Mouse (Mus musculus) lung, adult 2 months (tissue): ENCODE data around the gene Skiv2l. TPM values are rescaled to one million over a fixed set of nuclear protein-coding genes. Genes with fewer than 3 reads are reported as not detected.

Experiments
- DNase-seq: peaks from one replicate; pipeline ENCODE4 v3.0.0; 2022
- H3K4me1 ChIP-seq: fragments of 200-500 bp; 2 replicates; pipeline ENCODE4 v1.6.1; 2011; ENCODE audit warnings: low read length; ENCODE audit not compliant: control insufficient read depth, insufficient read depth
- H3K4me3 ChIP-seq: fragments of 200-500 bp; replicated peaks from 2 replicates; pipeline ENCODE3; 2011; ENCODE audit warnings: low read depth, mild to moderate bottlenecking, control low read depth, low read length; ENCODE audit errors: extremely low read depth
- CTCF ChIP-seq: fragments of 200-500 bp; IDR thresholded peaks from 2 replicates; pipeline ENCODE4 v1.5.1; 2011; ENCODE audit warnings: mild to moderate bottlenecking, low read length, control low read depth; ENCODE audit not compliant: insufficient read depth
- POLR2A ChIP-seq: fragments of 200-500 bp; IDR thresholded peaks from 2 replicates; pipeline ENCODE4 v1.6.1; 2011; ENCODE audit warnings: low read depth, mild to moderate bottlenecking, control low read depth, low read length, borderline replicate concordance; ENCODE audit errors: extremely low read depth
- WGBS: fragments of 180-500 bp; shearing (Covaris S2); methylation state at CpG from one replicate; pipeline ENCODE4 v1.1.7; 2018; 5-methylcytosine and 5-hydroxymethylcytosine counted together
- polyA plus RNA-seq: library from polyadenylated mRNA; depleted of rRNA; stranded (reverse); fragments of >200 nt; gene quantifications from 2 replicates; pipeline ENCODE4 v1.2.3, GENCODE M21; 2012

The Skiv2l gene
- polyA plus RNA-seq, 1 experiment, result 94.8 TPM

DNA sequence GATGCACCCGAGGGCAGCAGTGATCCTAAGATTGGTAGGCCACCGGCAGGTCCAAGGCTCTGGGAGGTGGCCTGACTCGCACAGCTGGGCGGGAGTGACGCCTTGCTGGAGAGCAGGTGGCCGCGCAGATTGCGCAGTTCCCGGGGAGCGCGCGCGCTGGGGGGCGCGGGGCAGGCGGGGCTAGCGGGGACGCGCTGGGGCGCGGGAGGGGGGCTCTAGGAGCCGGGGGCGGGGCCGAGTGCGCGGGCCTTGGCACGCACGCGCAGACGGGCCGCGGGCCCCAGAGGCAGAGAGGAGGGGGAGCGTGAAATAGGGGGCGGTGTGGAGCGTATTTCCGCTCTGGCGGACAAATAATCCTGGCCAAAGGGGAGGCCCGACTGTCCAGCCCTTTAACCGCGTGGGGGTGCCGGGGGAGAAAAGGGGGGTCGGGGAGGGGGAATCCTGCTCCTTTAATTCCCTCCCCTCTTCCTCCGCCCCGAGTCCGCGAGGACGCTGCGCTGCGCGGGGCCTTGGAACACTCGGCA lies 44.1 kb upstream of the Skiv2l start:
- 2% methylated on average over 46 of the region's 51 CpGs for WGBS
- DNase-seq, result peak; percentile 91
- H3K4me3 ChIP-seq, result peak overlapping the region; percentile 78
- TF ChIP-seq CTCF (no peak), POLR2A (peak; percentile 79; the same call in 1 of the 2 replicates)
- peaks cover 5% of the 10 kb centered on the region; the same call in 1 of the 2 replicates for H3K4me1 ChIP-seq

DNA sequence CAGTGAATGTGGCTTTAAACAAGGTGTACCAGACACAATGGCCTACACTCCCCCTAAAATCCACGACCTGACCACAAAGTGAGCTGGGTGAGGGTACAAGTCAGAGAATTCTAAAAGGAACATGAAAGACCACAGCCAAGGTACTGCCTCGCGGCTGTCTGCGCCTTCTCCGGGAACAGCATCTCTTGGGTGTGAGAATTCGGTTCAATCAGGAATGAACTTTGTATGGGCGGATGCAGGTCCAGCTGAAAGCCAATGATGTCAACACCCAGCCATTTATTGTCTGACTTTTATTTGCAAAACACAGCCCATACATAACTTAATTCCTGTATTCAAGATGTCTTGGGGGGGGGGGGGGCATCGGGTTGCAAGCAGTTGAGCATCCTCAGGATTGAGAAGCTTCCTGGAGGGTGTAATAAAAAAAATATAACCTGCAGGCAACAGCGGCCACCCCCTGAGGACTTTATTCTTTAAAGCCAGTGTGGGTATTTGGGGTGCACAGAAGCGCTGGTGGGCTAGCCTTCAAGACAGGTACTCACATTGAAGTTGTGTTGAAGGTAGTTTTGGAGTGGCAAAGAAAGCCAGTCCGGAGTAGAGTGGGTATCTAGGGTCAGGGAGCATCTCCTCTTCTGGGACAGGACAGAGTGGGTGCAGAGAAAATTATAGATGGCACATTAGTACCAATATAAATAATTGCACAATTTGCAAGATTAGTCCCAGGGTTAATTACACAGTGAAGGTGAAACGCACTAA lies 43.2 kb upstream of the Skiv2l start:
- H3K4me1 ChIP-seq, result peaks cover 5% of the 10 kb centered on the region; the same call in 1 of the 2 replicates
- 77% methylated on average over 12 of the region's 12 CpGs for WGBS
- TF ChIP-seq POLR2A (no peak), CTCF (no peak)
- DNase-seq, result no peak
- H3K4me3 ChIP-seq, result no peak overlapping the region

DNA sequence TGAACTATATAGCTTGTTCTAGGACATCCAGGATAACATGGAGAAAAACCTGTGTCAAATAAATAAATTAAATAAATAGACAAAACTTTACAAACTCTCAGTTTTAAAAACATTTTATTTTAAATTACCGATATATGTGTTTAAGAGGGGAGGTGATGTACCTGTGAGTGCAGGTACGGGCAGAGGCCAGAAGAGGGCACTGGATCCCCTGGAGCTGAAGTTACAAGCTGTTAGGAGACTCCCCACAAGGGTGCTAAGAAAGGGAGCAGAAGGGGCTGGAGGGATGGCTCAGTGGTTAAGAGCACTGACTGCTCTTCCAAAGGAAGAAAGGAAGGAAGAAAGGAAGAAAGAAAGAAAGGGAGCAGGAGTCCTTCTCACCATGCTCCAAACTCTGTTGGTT lies 41.4 kb upstream of the Skiv2l start:
- TF ChIP-seq POLR2A (no peak), CTCF (no peak)
- Histone ChIP-seq H3K4me1 (peaks cover 3% of the 10 kb centered on the region; the same call in 1 of the 2 replicates), H3K4me3 (no peak overlapping the region)
- DNase-seq, result no peak
- 91% methylated on average over 2 of the region's 2 CpGs for WGBS

DNA sequence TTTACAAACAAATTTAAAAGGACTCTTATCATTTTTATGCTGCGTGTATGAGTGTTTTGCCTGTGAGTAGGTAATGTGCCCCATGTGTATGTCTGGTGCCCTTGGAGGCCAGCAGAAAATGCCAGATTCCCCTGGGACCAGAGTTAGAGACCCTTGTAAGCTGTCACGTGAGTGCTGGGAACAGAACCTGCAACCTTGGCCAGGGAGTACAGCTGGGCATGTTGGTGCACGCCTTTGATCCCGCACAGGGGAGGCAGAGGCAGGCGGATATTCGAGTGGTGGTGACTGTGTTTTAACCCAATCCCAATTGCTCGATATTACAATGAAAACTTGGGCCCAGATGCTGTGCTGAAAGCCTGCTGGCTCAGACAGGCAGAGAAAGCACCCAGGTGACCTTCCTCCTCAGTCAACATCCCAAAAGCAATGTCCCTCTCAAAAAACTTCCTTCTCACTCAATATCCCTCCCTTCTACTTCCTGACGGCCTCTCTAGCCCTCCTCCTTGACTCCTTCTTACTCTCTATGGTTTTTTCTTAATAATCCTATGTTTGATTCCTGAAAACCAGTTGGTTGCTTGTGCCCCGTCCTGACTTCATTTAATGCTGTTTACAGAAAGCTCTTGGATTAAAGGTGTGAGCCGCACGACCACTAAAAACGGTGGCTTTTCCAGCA lies 40.2 kb upstream of the Skiv2l start:
- no peak for DNase-seq
- WGBS, result 87% methylated on average over 12 of the region's 12 CpGs
- peaks cover 1% of the 10 kb centered on the region; the same call in 1 of the 2 replicates for H3K4me1 ChIP-seq
- no peak overlapping the region for H3K4me3 ChIP-seq
- TF ChIP-seq CTCF, result no peak
- TF ChIP-seq POLR2A, result no peak

DNA sequence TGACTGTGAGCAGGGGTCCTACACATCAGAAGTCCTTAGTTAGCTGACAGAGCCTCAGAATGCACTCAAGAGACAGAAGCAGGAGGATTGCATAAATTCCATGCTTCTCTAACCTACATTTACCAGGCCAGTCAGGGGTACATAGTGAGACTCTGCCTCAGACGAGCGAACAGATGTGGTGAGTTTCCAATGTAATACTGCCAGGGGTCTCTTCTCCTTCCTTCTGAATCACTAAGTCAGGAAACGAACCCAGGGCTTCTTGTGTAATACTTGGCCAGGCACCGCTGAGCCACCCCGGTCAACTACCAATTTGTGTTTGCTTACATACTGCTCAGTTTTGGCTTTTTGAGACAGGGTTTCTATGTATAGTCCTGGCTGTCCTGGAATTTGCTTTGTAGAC lies 37.9 kb upstream of the Skiv2l start:
- H3K4me3 ChIP-seq, result no peak overlapping the region
- DNase-seq, result no peak
- TF ChIP-seq POLR2A (no peak), CTCF (no peak)
- WGBS, result 80% methylated on average over 5 of the region's 5 CpGs
- H3K4me1 ChIP-seq, result no peaks in the 10 kb centered on the region

DNA sequence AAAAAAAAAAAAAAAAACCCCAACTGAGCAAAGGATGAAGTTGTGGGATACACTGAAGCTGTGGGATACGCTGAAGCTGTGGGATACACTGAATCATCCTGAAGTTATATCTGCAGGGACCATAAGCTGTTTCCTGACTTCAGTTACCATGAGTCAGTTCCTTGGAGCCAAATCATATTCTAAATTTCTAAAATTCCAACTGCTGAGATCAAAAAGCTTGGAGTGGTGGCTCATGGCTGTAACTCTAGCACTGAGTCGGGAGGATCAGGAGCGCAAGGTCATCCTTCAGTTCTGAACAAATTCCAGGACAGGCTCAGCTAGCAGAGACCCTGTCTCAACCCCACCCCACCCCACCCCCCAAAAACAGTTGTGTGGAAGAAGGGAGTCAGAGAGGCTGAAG lies 35.6 kb upstream of the Skiv2l start:
- TF ChIP-seq POLR2A (no peak), CTCF (no peak)
- WGBS, result 66% methylated on average over 3 of the region's 3 CpGs
- H3K4me1 ChIP-seq, result no peaks in the 10 kb centered on the region
- DNase-seq, result no peak
- no peak overlapping the region for H3K4me3 ChIP-seq

DNA sequence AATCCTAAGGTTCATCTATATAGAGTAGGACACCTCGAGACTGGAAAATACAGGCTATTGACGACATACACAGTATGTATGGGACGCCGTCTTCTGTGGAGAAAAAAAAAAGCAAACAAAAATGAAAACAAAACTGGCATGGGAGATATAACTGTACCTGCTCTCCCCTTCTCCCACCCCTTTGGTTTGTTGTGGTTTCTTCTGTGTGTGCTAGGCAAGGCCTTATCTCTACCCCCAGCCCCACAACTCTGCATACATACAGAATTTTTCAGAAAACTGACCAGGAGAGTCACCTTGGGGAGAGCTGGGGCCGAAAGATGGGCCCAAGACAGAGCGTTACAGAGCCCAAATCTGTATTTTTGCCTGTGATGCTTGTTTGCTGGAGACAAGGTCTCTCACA lies 34.7 kb upstream of the Skiv2l start:
- TF ChIP-seq CTCF (no peak), POLR2A (no peak)
- DNase-seq, result no peak
- H3K4me3 ChIP-seq, result no peak overlapping the region
- 89% methylated on average over 6 of the region's 6 CpGs for WGBS
- H3K4me1 ChIP-seq, result no peaks in the 10 kb centered on the region

DNA sequence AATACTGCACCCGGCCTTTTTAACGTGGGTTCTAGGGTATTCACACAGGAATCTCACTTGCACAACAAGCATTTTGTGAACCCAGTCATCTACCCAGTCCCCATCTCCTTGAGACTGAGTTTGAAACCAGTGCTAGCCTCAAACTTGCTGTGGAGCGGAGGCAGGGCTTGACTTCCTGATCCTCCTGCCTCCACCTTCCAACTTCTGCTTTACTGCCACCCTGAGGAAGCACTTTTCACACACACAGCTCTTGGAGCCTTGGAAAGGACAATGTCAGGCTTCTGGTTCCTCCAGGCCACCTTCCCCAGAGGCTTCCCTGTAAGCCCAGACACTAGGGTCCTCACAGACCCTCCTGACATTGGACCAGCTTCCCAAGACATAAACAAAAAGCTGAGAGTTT lies 33.3 kb upstream of the Skiv2l start:
- WGBS, result 58% methylated on average over 3 of the region's 3 CpGs
- TF ChIP-seq POLR2A (no peak), CTCF (no peak)
- H3K4me3 ChIP-seq, result no peak overlapping the region

DNA sequence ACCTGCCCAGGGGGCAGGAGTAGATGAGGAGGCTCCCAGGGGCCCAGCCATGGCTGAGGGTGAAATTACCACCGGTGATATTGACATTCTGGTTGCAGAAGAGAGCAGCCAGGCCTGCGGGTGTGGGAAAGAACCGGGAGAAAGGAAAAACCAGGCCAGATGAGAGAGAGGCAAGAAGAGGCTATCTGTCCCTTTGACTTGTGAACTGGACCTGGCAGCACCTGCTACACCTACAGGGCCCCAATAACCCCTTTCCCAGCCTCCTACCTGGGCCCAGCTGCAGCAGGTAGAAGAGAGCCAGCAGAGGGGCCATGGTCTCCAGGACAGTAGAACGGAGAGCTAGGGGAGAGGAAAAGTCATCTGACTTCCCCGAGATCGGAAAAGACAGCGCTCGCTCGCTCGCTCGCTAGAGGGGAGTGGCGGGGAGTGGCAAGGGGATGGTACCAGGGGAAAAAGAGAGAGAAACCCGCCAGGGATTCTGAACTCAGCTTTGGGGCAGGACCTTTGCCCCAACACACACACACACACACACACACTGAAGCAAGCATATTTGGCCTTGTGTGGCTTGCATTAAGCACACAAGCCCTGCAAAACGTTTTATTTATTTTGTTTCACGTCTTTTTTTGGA lies 31.8 kb upstream of the Skiv2l start, which contains the start of gene Gm20547:
Gene Gm20547, minus strand, starts transcription at position 360 of the 628 bp plus-strand sequence.
- H3K4me1 ChIP-seq, result no peaks in the 10 kb centered on the region
- TF ChIP-seq CTCF (no peak), POLR2A (no peak)
- H3K4me3 ChIP-seq, result no peak within 1 kb of the TSS
- 12% methylated on average over 15 of the region's 15 CpGs for WGBS
- DNase-seq, result no peak

More for the DNA sequence above, 33.3 kb upstream of the Skiv2l start:
- H3K4me1 ChIP-seq, result no peaks in the 10 kb centered on the region
- no peak for DNase-seq
